In genomic region chr3:122624591-122624990, GRCm38 (mm10) we compare ENCODE assay signal across 12 mouse cellular contexts. TPM values are rescaled to one million over a fixed set of nuclear protein-coding genes. Genes with fewer than 3 reads are reported as not detected.
DNase-seq lines count a peak whose midpoint lies in the region; ATAC-seq and TF ChIP-seq lines count a peak whose summit lies in the region.
"Had no signal": no experiment of that assay in that cellular context is flagged by ENCODE, and none has a peak within 500 bp of the region (broad histone marks: within the 10 kb centered on the region; RNA-seq: fewer than 3 reads in every experiment).

No protein-coding gene starts in this region.

- no peaks in the 10 kb centered on the region for H3K9me3 ChIP-seq in hindbrain, embryonic 14.5 days (ENCODE audit: control insufficient read depth, low read length)
- H3K9me3 ChIP-seq in hindbrain, embryonic 13.5 days = no peaks in the 10 kb centered on the region
- no peaks in the 10 kb centered on the region for H3K9me3 ChIP-seq in limb, embryonic 14.5 days (ENCODE audit: control insufficient read depth, low read length)
- no peaks in the 10 kb centered on the region for H3K9me3 ChIP-seq in liver, postnatal 0 days (ENCODE audit: low read length)
- H3K9me3 ChIP-seq in midbrain, embryonic 16.5 days (replicated peaks; ENCODE audit: control insufficient read depth, low read length, poor library complexity, severe bottlenecking) = no peaks in the 10 kb centered on the region
- H3K9me3 ChIP-seq in midbrain, embryonic 15.5 days = no peaks in the 10 kb centered on the region

- H3K36me3 ChIP-seq in hindbrain, embryonic 14.5 days (replicated peaks; ENCODE audit: control insufficient read depth, insufficient read depth) = no peaks in the 10 kb centered on the region
- no peaks in the 10 kb centered on the region for H3K36me3 ChIP-seq in hindbrain, embryonic 13.5 days
- no peaks in the 10 kb centered on the region for H3K36me3 ChIP-seq in limb, embryonic 14.5 days (ENCODE audit: control insufficient read depth, insufficient read depth, low read length)
- no peaks in the 10 kb centered on the region for H3K36me3 ChIP-seq in liver, postnatal 0 days (replicated peaks; ENCODE audit: insufficient read depth, low read length)
- H3K36me3 ChIP-seq in midbrain, embryonic 16.5 days (ENCODE audit: control insufficient read depth, insufficient read depth, low read length) = no peaks in the 10 kb centered on the region
- no peaks in the 10 kb centered on the region for H3K36me3 ChIP-seq in midbrain, embryonic 15.5 days (replicated peaks)

- H3K27ac ChIP-seq in hindbrain, embryonic 14.5 days = no peak overlapping the region
- no peak overlapping the region for H3K27ac ChIP-seq in hindbrain, embryonic 13.5 days
- no peak overlapping the region for H3K27ac ChIP-seq in limb, embryonic 14.5 days (replicated peaks; ENCODE audit: low read depth, low read length)
- H3K27ac ChIP-seq in liver, postnatal 0 days (ENCODE audit: low read depth) = no peak overlapping the region
- H3K27ac ChIP-seq in midbrain, embryonic 16.5 days (ENCODE audit: low read length) = no peak overlapping the region
- H3K27ac ChIP-seq in midbrain, embryonic 15.5 days = no peak overlapping the region
- H3K27ac ChIP-seq: macrophage had no signal

- TF ChIP-seq POLR2A in limb, embryonic 14.5 days (IDR thresholded peaks at IDR 0.05; ENCODE audit: borderline replicate concordance, extremely low read depth, insufficient read depth, insufficient read length) = no peak

- ATAC-seq in hindbrain, embryonic 14.5 days (ENCODE audit: low FRiP score) = no peak
- no peak for ATAC-seq in hindbrain, embryonic 13.5 days (ENCODE audit: low FRiP score)
- ATAC-seq in limb, embryonic 14.5 days (ENCODE audit: low FRiP score, low read depth) = no peak
- ATAC-seq in liver, postnatal 0 days = no peak
- ATAC-seq in midbrain, embryonic 16.5 days = no peak
- no peak for ATAC-seq in midbrain, embryonic 15.5 days (replicated peaks)

- no peak overlapping the region for H3K9ac ChIP-seq in hindbrain, embryonic 14.5 days
- H3K9ac ChIP-seq in hindbrain, embryonic 13.5 days = no peak overlapping the region
- no peak overlapping the region for H3K9ac ChIP-seq in limb, embryonic 14.5 days (ENCODE audit: low read depth, low read length, severe bottlenecking)
- H3K9ac ChIP-seq in liver, postnatal 0 days (replicated peaks) = no peak overlapping the region
- no peak overlapping the region for H3K9ac ChIP-seq in midbrain, embryonic 16.5 days (ENCODE audit: low read depth, low read length)
- H3K9ac ChIP-seq in midbrain, embryonic 15.5 days = no peak overlapping the region

- TF ChIP-seq EP300 in liver, postnatal 0 days (IDR thresholded peaks at IDR 0.05; ENCODE audit: low read depth) = no peak

- peaks cover 10% of the 10 kb centered on the region for H3K4me1 ChIP-seq in hindbrain, embryonic 14.5 days (replicated peaks; ENCODE audit: control insufficient read depth, insufficient read depth, low read length)
- H3K4me1 ChIP-seq in hindbrain, embryonic 13.5 days (replicated peaks) = peaks cover 10% of the 10 kb centered on the region
- H3K4me1 ChIP-seq in limb, embryonic 14.5 days (ENCODE audit: control insufficient read depth, insufficient read depth, low read length) = peaks cover 5% of the 10 kb centered on the region
- peaks cover 4% of the 10 kb centered on the region; the same call in 1 of the 2 replicates for H3K4me1 ChIP-seq in liver, postnatal 0 days (ENCODE audit: insufficient read depth)
- H3K4me1 ChIP-seq in midbrain, embryonic 16.5 days (ENCODE audit: control insufficient read depth, insufficient read depth, low read length) = peaks cover 9% of the 10 kb centered on the region
- H3K4me1 ChIP-seq in midbrain, embryonic 15.5 days = peaks cover 10% of the 10 kb centered on the region

- no peaks in the 10 kb centered on the region for H3K27me3 ChIP-seq in hindbrain, embryonic 14.5 days (ENCODE audit: control insufficient read depth, insufficient read depth, low read length)
- no peaks in the 10 kb centered on the region for H3K27me3 ChIP-seq in hindbrain, embryonic 13.5 days
- no peaks in the 10 kb centered on the region for H3K27me3 ChIP-seq in limb, embryonic 14.5 days (ENCODE audit: control insufficient read depth, insufficient read depth, low read length)
- no peaks in the 10 kb centered on the region for H3K27me3 ChIP-seq in liver, postnatal 0 days (ENCODE audit: insufficient read depth, low read length)
- no peaks in the 10 kb centered on the region for H3K27me3 ChIP-seq in midbrain, embryonic 16.5 days (ENCODE audit: control insufficient read depth, insufficient read depth, low read depth, low read length)
- no peaks in the 10 kb centered on the region for H3K27me3 ChIP-seq in midbrain, embryonic 15.5 days (replicated peaks)

- WGBS in hindbrain, embryonic 14.5 days = 64% methylated on average over 6 of the region's 6 CpGs
- WGBS in hindbrain, embryonic 13.5 days = 73% methylated on average over 6 of the region's 6 CpGs
- WGBS in limb, embryonic 14.5 days = 50% methylated on average over 6 of the region's 6 CpGs
- WGBS in liver, postnatal 0 days (ENCODE audit: insufficient replicate concordance) = 67% methylated on average over 6 of the region's 6 CpGs
- WGBS in midbrain, embryonic 16.5 days = 63% methylated on average over 6 of the region's 6 CpGs
- WGBS in midbrain, embryonic 15.5 days = 67% methylated on average over 6 of the region's 6 CpGs

- no peak overlapping the region for H3K4me2 ChIP-seq in hindbrain, embryonic 14.5 days (replicated peaks)
- no peak overlapping the region for H3K4me2 ChIP-seq in hindbrain, embryonic 13.5 days
- no peak overlapping the region for H3K4me2 ChIP-seq in limb, embryonic 14.5 days (replicated peaks; ENCODE audit: low read depth, low read length, severe bottlenecking)
- no peak overlapping the region for H3K4me2 ChIP-seq in liver, postnatal 0 days (ENCODE audit: low read depth, low read length)
- H3K4me2 ChIP-seq in midbrain, embryonic 16.5 days (ENCODE audit: low read length) = no peak overlapping the region
- no peak overlapping the region for H3K4me2 ChIP-seq in midbrain, embryonic 15.5 days

- no peak overlapping the region for H3K4me3 ChIP-seq in hindbrain, embryonic 14.5 days (replicated peaks; ENCODE audit: low read length)
- H3K4me3 ChIP-seq in hindbrain, embryonic 13.5 days = no peak overlapping the region
- H3K4me3 ChIP-seq in limb, embryonic 14.5 days (replicated peaks; ENCODE audit: low read length) = no peak overlapping the region
- H3K4me3 ChIP-seq in liver, postnatal 0 days (ENCODE audit: low read depth, low read length) = no peak overlapping the region
- no peak overlapping the region for H3K4me3 ChIP-seq in midbrain, embryonic 16.5 days (ENCODE audit: low read depth, low read length)
- H3K4me3 ChIP-seq in midbrain, embryonic 15.5 days = no peak overlapping the region

- DNase-seq in hindbrain, embryonic 14.5 days (ENCODE audit: low spot score) = peak; percentile 51
- DNase-seq in NIH3T3 (ENCODE audit: low read depth) = peak; percentile 49
- DNase-seq in brain, adult 2 months (ENCODE audit: low read depth, low spot score) = peak; percentile 20
- peak; percentile 54 for DNase-seq in limb, embryonic 14.5 days (ENCODE audit: low spot score)
- no peak for DNase-seq in liver, postnatal 0 days
- DNase-seq: cerebellum, adult 9-10 months; gastrocnemius, postnatal 10 days; thymus, postnatal 14 days had no signal

- TF ChIP-seq CTCF in liver, postnatal 0 days (IDR thresholded peaks at IDR 0.05; ENCODE audit: low read depth) = no peak

RNA-seq across cellular contexts. Expression of gene Fnbp1l, which starts 5.1 kb away (rescaled TPM):
- polyA plus RNA-seq in hindbrain, embryonic 14.5 days (2014; fragmentation: Nextera tagmentation; extraction: Ambion mirVana) = 201 and 209 TPM in 2 replicates
- polyA plus RNA-seq in hindbrain, embryonic 13.5 days (2015; fragmentation: Nextera tagmentation; extraction: Ambion mirVana) = 211 and 214 TPM in 2 replicates
- 76.1 and 80.4 TPM in 2 replicates for polyA plus RNA-seq in limb, embryonic 14.5 days (2012; rRNA removed)
- polyA plus RNA-seq in limb, embryonic 14.5 days (2014; fragmentation: Nextera tagmentation; extraction: Ambion mirVana) = 47.5 and 56.2 TPM in 2 replicates
- polyA plus RNA-seq in liver, postnatal 0 days (2015; fragmentation: Nextera tagmentation; extraction: Ambion mirVana) = 4.0 and 4.4 TPM in 2 replicates
- polyA plus RNA-seq in midbrain, embryonic 16.5 days (2015; fragmentation: Nextera tagmentation; extraction: Ambion mirVana) = 257 and 294 TPM in 2 replicates
- polyA plus RNA-seq in midbrain, embryonic 15.5 days (2015; fragmentation: Nextera tagmentation; extraction: Ambion mirVana) = 242 and 273 TPM in 2 replicates
